Mouse (Mus musculus) spleen, adult 12 weeks (tissue): ENCODE measurements around the gene Dcaf6.
A peak's percentile ranks its signal among the peaks of the same experiment; 100 is the strongest.

Experiments used
- DNase-seq: peaks from one replicate; pipeline ENCODE4 v3.0.0; 2022; ENCODE audit warnings: low spot score

The Dcaf6 gene

GRCm38 (mm10) chr1:165460360-165460800 lies at the start of gene Dcaf6, which contains the start of gene Mpc2:
Gene Dcaf6, minus strand, starts transcription at chr1:165460475.
Gene Mpc2, plus strand, starts transcription at chr1:165460637.
- DNase-seq, result peak; percentile 100

- DNase-seq, result no peak
Measured at GRCm38 (mm10) chr1:165506303-165506702, 46.0 kb upstream of the Dcaf6 start.

GRCm38 (mm10) chr1:165503307-165504024 lies 43.2 kb upstream of the Dcaf6 start:
- DNase-seq, result no peak

- DNase-seq, result no peak
Measured at GRCm38 (mm10) chr1:165498856-165499255, 38.6 kb upstream of the Dcaf6 start.

GRCm38 (mm10) chr1:165489197-165489596 lies 28.9 kb upstream of the Dcaf6 start:
- DNase-seq, result no peak

GRCm38 (mm10) chr1:165486108-165486507 lies 25.8 kb upstream of the Dcaf6 start:
- DNase-seq, result no peak

GRCm38 (mm10) chr1:165484688-165485233 lies 24.5 kb upstream of the Dcaf6 start, which contains the start of gene Adcy10:
Gene Adcy10, plus strand, starts transcription at chr1:165485183.
- DNase-seq, result no peak

GRCm38 (mm10) chr1:165471490-165471889 lies 11.2 kb upstream of the Dcaf6 start:
- no peak for DNase-seq

- no peak for DNase-seq
Measured at GRCm38 (mm10) chr1:165469717-165470116, 9.4 kb upstream of the Dcaf6 start.

- DNase-seq, result no peak
Measured at GRCm38 (mm10) chr1:165468971-165469370, 8.7 kb upstream of the Dcaf6 start.

- DNase-seq, result no peak
Measured at GRCm38 (mm10) chr1:165464574-165464973, 4.3 kb upstream of the Dcaf6 start.

- DNase-seq, result no peak
Measured at GRCm38 (mm10) chr1:165462861-165463260, 2.6 kb upstream of the Dcaf6 start.

GRCm38 (mm10) chr1:165461681-165462080 lies 1.4 kb upstream of the Dcaf6 start:
- no peak for DNase-seq

- DNase-seq, result peak; percentile 100
Measured at GRCm38 (mm10) chr1:165460801-165461377, 614 bp upstream of the Dcaf6 start.

GRCm38 (mm10) chr1:165459503-165460181 lies 633 bp downstream of the Dcaf6 start:
- peak; percentile 58 for DNase-seq

GRCm38 (mm10) chr1:165459041-165459502 lies 1.2 kb downstream of the Dcaf6 start:
- DNase-seq, result no peak

GRCm38 (mm10) chr1:165441719-165442118 lies 18.6 kb downstream of the Dcaf6 start:
- no peak for DNase-seq

GRCm38 (mm10) chr1:165441201-165441600 lies 19.1 kb downstream of the Dcaf6 start:
- no peak for DNase-seq

GRCm38 (mm10) chr1:165440788-165441187 lies 19.5 kb downstream of the Dcaf6 start:
- no peak for DNase-seq

GRCm38 (mm10) chr1:165438289-165439021 lies 21.8 kb downstream of the Dcaf6 start:
- DNase-seq, result no peak

- DNase-seq, result no peak
Measured at GRCm38 (mm10) chr1:165432883-165433282, 27.4 kb downstream of the Dcaf6 start.

GRCm38 (mm10) chr1:165426254-165426653 lies 34.0 kb downstream of the Dcaf6 start:
- peak; percentile 44 for DNase-seq
